Mouse (Mus musculus): ENCODE results near the gene Rhox7b.

- TF ChIP-seq POLR2A (IDR thresholded peaks at IDR 0.05; ENCODE audit: low read depth, low read length) (no peak), CTCF (IDR thresholded peaks at IDR 0.05; ENCODE audit: borderline replicate concordance, insufficient read depth, low read length) (no peak)
Observed at GRCm38 (mm10) chrX:37903727-37904126, 6.7 kb upstream of the Rhox7b start.

All from embryonic fibroblast, embryonic 13.5 days (primary cell).